Mouse (Mus musculus) MEL (cell line): ENCODE results near the gene Trim63. TPM values are rescaled to one million over a fixed set of nuclear protein-coding genes. Genes with fewer than 3 reads are reported as not detected.

Source experiments
- DNase-seq: peaks from one replicate; pipeline ENCODE4 v3.0.0; 2011; ENCODE audit warnings: low read depth, low spot score
- H3K27ac ChIP-seq: 2 replicates; pipeline ENCODE4 v1.5.1; 2012; ENCODE audit warnings: low read depth, mild to moderate bottlenecking, control low read depth, low read length, moderate library complexity; ENCODE audit not compliant: control insufficient read depth
- H3K27me3 ChIP-seq, 2 experiments: fragments of 150-350 bp in 1 of 2; sonication (generic) in 1 of 2; 2 replicates each; pipeline ENCODE4 v1.6.1; 2012; ENCODE audit warnings: low read length in 2 of 2, mild to moderate bottlenecking in 2 of 2, improper control_type of control experiment in 1 of 2, moderate library complexity in 1 of 2; ENCODE audit not compliant: insufficient read depth in 2 of 2, control insufficient read depth in 1 of 2
- H3K36me3 ChIP-seq, 2 experiments: 2 replicates each; pipeline ENCODE4 v1.6.1; 2012 to 2014; ENCODE audit warnings: low read length in 2 of 2, improper control_type of control experiment in 1 of 2, inconsistent platforms in 1 of 2, mild to moderate bottlenecking in 1 of 2; ENCODE audit not compliant: insufficient read depth in 2 of 2, control insufficient read depth in 1 of 2
- H3K4me1 ChIP-seq, 2 experiments: fragments of 150-350 bp in 1 of 2; sonication (generic) in 1 of 2; 2 replicates each; pipeline ENCODE4 v1.6.1; 2012; ENCODE audit warnings: low read length in 2 of 2, improper control_type of control experiment in 1 of 2, mild to moderate bottlenecking in 1 of 2; ENCODE audit not compliant: insufficient read depth in 2 of 2, control insufficient read depth in 1 of 2
- H3K4me3 ChIP-seq, 2 experiments: fragments of 150-350 bp in 1 of 2; sonication (generic) in 1 of 2; 2 replicates each; pipeline ENCODE4 v1.5.1; 2012; ENCODE audit warnings: low read depth in 2 of 2, low read length in 2 of 2, mild to moderate bottlenecking in 2 of 2, moderate library complexity in 2 of 2, control low read depth in 1 of 2, improper control_type of control experiment in 1 of 2; ENCODE audit not compliant: control insufficient read depth in 1 of 2, insufficient read depth in 1 of 2
- H3K79me2 ChIP-seq: 2 replicates; pipeline ENCODE4 v1.6.1; 2012; ENCODE audit warnings: mild to moderate bottlenecking, low read length, moderate library complexity; ENCODE audit not compliant: control insufficient read depth, poor library complexity, insufficient read depth
- H3K9ac ChIP-seq: 2 replicates; pipeline ENCODE4 v1.6.1; 2012; ENCODE audit warnings: low read depth, mild to moderate bottlenecking, control low read depth, low read length, moderate library complexity; ENCODE audit not compliant: control insufficient read depth, poor library complexity, severe bottlenecking
- H3K9me3 ChIP-seq: fragments of 150-350 bp; sonication (generic); replicated peaks from 2 replicates; pipeline ENCODE4 v1.6.1; 2012; ENCODE audit warnings: mild to moderate bottlenecking, low read length, improper control_type of control experiment, moderate library complexity; ENCODE audit not compliant: insufficient read depth
- BHLHE40 ChIP-seq: IDR thresholded peaks from 2 replicates; pipeline ENCODE4 v1.6.1; 2012; ENCODE audit warnings: low read depth, mild to moderate bottlenecking, inconsistent platforms, low read length, improper control_type of control experiment, borderline replicate concordance
- CTCF ChIP-seq, 3 experiments: IDR thresholded peaks in 2 of 3; conservative IDR thresholded peaks in 1 of 3; 2 replicates each; pipeline ENCODE4 v1.5.1; 2011 to 2012; ENCODE audit warnings: low read length in 3 of 3, low read depth in 2 of 3, mild to moderate bottlenecking in 2 of 3, improper control_type of control experiment in 1 of 3, inconsistent platforms in 1 of 3, mixed read lengths in 1 of 3, moderate library complexity in 1 of 3; ENCODE audit not compliant: control insufficient read depth in 1 of 3, insufficient read depth in 1 of 3, poor library complexity in 1 of 3, severe bottlenecking in 1 of 3
- EP300 ChIP-seq, 2 experiments: IDR thresholded peaks; 2 replicates each; pipeline ENCODE4 v1.6.1; 2011; ENCODE audit warnings: improper control_type of control experiment in 2 of 2, low read length in 2 of 2, low read depth in 1 of 2, mild to moderate bottlenecking in 1 of 2
- HCFC1 ChIP-seq: IDR thresholded peaks from 2 replicates; pipeline ENCODE4 v1.6.1; 2012; ENCODE audit warnings: low read depth, mild to moderate bottlenecking, inconsistent platforms, low read length, improper control_type of control experiment, moderate library complexity
- JUND ChIP-seq: IDR thresholded peaks from 2 replicates; pipeline ENCODE4 v1.6.1; 2011; ENCODE audit warnings: low read depth, mild to moderate bottlenecking, improper control_type of control experiment, low read length
- KAT2A ChIP-seq: conservative IDR thresholded peaks from 2 replicates; pipeline ENCODE4 v1.6.1; 2012; ENCODE audit warnings: low read depth, low read length, improper control_type of control experiment, inconsistent platforms
- MAZ ChIP-seq: IDR thresholded peaks from 2 replicates; pipeline ENCODE4 v1.6.1; 2012; ENCODE audit warnings: low read depth, mild to moderate bottlenecking, inconsistent platforms, low read length, improper control_type of control experiment
- MXI1 ChIP-seq: IDR thresholded peaks from 2 replicates; pipeline ENCODE4 v1.6.1; 2011; ENCODE audit warnings: mild to moderate bottlenecking, low read depth, low read length, improper control_type of control experiment
- MYC ChIP-seq: IDR thresholded peaks from 2 replicates; pipeline ENCODE4 v1.6.1; 2011; ENCODE audit warnings: low read depth, mild to moderate bottlenecking, low read length, improper control_type of control experiment, moderate library complexity
- POLR2AphosphoS5 ChIP-seq: IDR thresholded peaks from 2 replicates; pipeline ENCODE4 v1.6.1; 2012; ENCODE audit warnings: low read depth, borderline replicate concordance, mild to moderate bottlenecking, inconsistent platforms, low read length, moderate library complexity, mixed read lengths
- RAD21 ChIP-seq: IDR thresholded peaks from 2 replicates; pipeline ENCODE4 v1.6.1; 2011; ENCODE audit warnings: mild to moderate bottlenecking, low read depth, low read length, improper control_type of control experiment
- USF2 ChIP-seq, 2 experiments: IDR thresholded peaks; 2 replicates each; pipeline ENCODE4 v1.6.1; 2011 to 2012; ENCODE audit warnings: improper control_type of control experiment in 2 of 2, low read length in 2 of 2, borderline replicate concordance in 1 of 2, inconsistent platforms in 1 of 2, low read depth in 1 of 2, mild to moderate bottlenecking in 1 of 2; ENCODE audit not compliant: insufficient read depth in 1 of 2
- ZMIZ1 ChIP-seq: IDR thresholded peaks from 2 replicates; pipeline ENCODE4 v1.6.1; 2012; ENCODE audit warnings: low read depth, mild to moderate bottlenecking, inconsistent platforms, low read length, improper control_type of control experiment, moderate library complexity
- polyA plus RNA-seq, 2 experiments: library from polyadenylated mRNA; stranded (reverse) in 1 of 2; unstranded in 1 of 2; fragments of >175 nt in 1 of 2; fragments of >200 nt in 1 of 2; gene quantifications; 2 replicates each; pipeline versions ENCODE4 v1.2.1 to v1.2.4; 2012; ENCODE audit warnings: low replicate concordance in 2 of 2, low read depth in 1 of 2; ENCODE audit not compliant: insufficient read length in 2 of 2, insufficient read depth in 1 of 2, missing spikeins in 1 of 2
- total RNA-seq: library from RNA; depleted of rRNA; stranded (reverse); fragments of 300-350 nt; gene quantifications from 2 replicates; pipeline ENCODE4 v1.2.3, GENCODE M21; 2012

Trim63 gene
- total and polyA plus RNA-seq, 3 experiments, result not detected

DNA sequence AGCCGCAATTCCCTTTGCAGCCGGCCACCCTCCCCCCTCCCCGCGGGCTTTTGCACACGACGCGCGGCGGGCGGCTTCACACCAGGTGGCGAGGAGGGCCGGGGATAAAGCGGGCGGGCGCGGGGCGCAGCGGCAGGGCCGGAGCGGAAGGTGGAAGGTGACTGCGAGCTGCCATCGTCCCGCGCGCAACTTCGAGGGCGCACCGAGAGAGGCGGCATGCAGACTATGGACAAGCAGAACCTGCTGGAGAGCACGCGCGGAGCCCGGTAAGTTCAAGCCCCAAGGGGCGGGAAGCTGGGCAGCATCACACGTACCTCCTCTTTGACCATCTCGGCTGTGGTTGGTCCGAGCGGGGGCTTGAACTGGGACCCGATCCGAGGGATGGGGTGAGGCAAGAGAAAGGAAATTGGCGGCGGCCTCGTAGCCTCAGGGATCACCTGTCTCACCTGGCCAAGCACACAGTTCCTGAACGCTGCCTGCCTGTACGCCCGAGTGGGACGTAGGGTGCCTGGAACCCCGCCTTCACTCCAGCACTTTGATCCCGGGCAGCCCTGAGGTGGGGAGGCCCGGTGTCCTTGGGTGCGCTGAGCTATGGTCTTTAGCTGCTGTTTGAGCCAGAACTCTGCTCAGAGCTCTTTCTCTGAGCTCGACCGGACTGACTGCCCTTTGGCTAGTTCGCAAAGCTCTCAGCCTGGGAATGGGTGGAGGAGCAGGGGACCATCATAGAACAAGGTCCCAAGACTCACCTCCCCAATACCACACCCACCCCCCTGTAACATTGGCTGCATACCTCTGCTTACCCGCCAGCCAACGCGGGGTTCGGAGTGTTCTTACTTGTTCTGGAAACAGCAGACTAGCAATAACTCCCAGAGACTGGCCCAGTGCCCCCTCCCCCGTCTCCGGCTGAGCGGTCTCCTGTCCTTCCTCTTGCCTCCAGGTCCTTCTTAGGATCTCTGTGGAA is 28.4 kb downstream of the Trim63 start, which contains the start of gene Slc30a2:
Slc30a2 (plus strand) TSS at position 111 of the 961 bp plus-strand sequence.
- TF ChIP-seq EP300 (IDR thresholded peaks at IDR 0.05; ENCODE audit: low read depth in 1 of 2, low read length in 2 of 2), result no peak
- no peak for TF ChIP-seq RAD21
- no peak for TF ChIP-seq ZMIZ1
- TF ChIP-seq KAT2A, result no peak
- TF ChIP-seq MYC, result no peak
- TF ChIP-seq MAZ, result no peak
- no peak for TF ChIP-seq JUND
- no peak for TF ChIP-seq HCFC1
- no peak for TF ChIP-seq POLR2AphosphoS5
- no peak for TF ChIP-seq MXI1
- no peaks in the 10 kb centered on the region for H3K9me3 ChIP-seq
- H3K27me3 ChIP-seq, result no peaks in the 10 kb centered on the region
- H3K36me3 ChIP-seq, result peaks cover 0 to 2% of the 10 kb centered on the region in 2 experiments; a peak in 1 of 4 replicates
- H3K79me2 ChIP-seq, result no peaks in the 10 kb centered on the region
- DNase-seq, result no peak
- no peak within 1 kb of the TSS; a peak in 1 of 4 replicates for H3K4me3 ChIP-seq
- no peak within 1 kb of the TSS for H3K27ac ChIP-seq
- no peak within 1 kb of the TSS for H3K9ac ChIP-seq
- peaks cover 6 to 14% of the 10 kb centered on the region in 2 experiments; a peak in 3 of 4 replicates for H3K4me1 ChIP-seq

DNA sequence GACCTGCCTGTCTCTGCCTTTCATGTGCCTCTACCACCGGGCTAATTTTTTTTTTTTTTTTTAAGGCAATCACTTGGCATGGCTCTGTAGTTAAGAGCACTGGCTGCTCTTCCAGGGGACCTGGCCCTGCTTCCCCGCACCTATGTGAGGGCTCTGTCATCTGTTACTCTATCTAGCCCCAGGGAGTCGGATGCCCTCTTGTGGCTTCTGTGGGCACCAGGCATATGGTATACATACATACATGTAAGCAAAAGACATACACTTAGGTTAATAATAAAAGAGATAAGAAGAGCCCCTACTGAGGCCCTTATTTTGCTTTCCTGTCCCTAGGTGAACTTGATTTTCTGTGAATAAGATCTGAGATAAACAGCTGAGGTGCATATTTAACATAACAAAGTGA is 29.7 kb downstream of the Trim63 start:
- Histone ChIP-seq H3K27me3 (no peaks in the 10 kb centered on the region), H3K27ac (no peak overlapping the region), H3K4me3 (no peak overlapping the region), H3K9ac (no peak overlapping the region), H3K4me1 (peaks cover 6 to 19% of the 10 kb centered on the region in 2 experiments; a peak in 3 of 4 replicates), H3K9me3 (no peaks in the 10 kb centered on the region), H3K79me2 (no peaks in the 10 kb centered on the region), H3K36me3 (peaks cover 0 to 4% of the 10 kb centered on the region in 2 experiments; a peak in 1 of 4 replicates)
- TF ChIP-seq RAD21 (no peak), CTCF (IDR thresholded peaks at IDR 0.05 in 2 of 3, conservative IDR thresholded peaks at IDR 0.05 in 1 of 3; ENCODE audit: control insufficient read depth in 1 of 3, insufficient read depth in 1 of 3, low read depth in 2 of 3, low read length in 3 of 3, poor library complexity in 1 of 3, severe bottlenecking in 1 of 3) (peak in 2 of 3 experiments; percentile 21 to 35; a peak in 3 of 6 replicates)
- DNase-seq, result no peak

DNA sequence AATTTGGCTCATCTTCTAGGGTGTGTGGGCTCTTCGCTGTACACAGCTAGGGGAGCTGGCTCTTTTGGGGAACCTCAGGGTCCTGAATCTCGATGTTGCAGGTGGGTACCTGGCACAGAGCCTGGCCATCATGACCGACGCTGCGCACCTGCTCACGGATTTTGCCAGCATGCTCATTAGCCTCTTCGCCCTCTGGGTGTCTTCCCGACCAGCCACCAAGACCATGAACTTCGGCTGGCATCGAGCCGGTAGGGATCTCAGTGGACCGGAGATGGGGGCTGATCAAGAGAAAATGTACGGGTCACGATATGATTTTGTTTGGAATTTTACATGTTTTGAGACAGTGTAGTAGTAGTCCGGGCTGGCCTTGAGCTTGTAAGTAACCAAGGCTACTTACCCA is 30.9 kb downstream of the Trim63 start:
- Histone ChIP-seq H3K27me3 (no peaks in the 10 kb centered on the region), H3K27ac (no peak overlapping the region), H3K9ac (no peak overlapping the region), H3K36me3 (peaks cover 0 to 4% of the 10 kb centered on the region in 2 experiments; a peak in 1 of 4 replicates), H3K4me3 (no peak overlapping the region), H3K9me3 (no peaks in the 10 kb centered on the region), H3K79me2 (no peaks in the 10 kb centered on the region), H3K4me1 (peaks cover 6 to 21% of the 10 kb centered on the region in 2 experiments; a peak in 3 of 4 replicates)
- DNase-seq, result no peak
- TF ChIP-seq EP300 (IDR thresholded peaks at IDR 0.05; ENCODE audit: low read depth in 1 of 2, low read length in 2 of 2) (no peak), USF2 (IDR thresholded peaks at IDR 0.05; ENCODE audit: borderline replicate concordance in 1 of 2, insufficient read depth in 1 of 2, low read depth in 1 of 2, low read length in 2 of 2) (no peak), MAZ (no peak), POLR2AphosphoS5 (no peak), JUND (no peak), BHLHE40 (no peak)
